Mouse (Mus musculus): ENCODE results near the gene 4931408C20Rik. TPM values are rescaled to one million over a fixed set of nuclear protein-coding genes. Genes with fewer than 3 reads are reported as not detected.

The 4931408C20Rik gene
- polyA plus RNA-seq (2012; rRNA removed; ENCODE audit: low replicate concordance) = not detected in 2 replicates

DNA sequence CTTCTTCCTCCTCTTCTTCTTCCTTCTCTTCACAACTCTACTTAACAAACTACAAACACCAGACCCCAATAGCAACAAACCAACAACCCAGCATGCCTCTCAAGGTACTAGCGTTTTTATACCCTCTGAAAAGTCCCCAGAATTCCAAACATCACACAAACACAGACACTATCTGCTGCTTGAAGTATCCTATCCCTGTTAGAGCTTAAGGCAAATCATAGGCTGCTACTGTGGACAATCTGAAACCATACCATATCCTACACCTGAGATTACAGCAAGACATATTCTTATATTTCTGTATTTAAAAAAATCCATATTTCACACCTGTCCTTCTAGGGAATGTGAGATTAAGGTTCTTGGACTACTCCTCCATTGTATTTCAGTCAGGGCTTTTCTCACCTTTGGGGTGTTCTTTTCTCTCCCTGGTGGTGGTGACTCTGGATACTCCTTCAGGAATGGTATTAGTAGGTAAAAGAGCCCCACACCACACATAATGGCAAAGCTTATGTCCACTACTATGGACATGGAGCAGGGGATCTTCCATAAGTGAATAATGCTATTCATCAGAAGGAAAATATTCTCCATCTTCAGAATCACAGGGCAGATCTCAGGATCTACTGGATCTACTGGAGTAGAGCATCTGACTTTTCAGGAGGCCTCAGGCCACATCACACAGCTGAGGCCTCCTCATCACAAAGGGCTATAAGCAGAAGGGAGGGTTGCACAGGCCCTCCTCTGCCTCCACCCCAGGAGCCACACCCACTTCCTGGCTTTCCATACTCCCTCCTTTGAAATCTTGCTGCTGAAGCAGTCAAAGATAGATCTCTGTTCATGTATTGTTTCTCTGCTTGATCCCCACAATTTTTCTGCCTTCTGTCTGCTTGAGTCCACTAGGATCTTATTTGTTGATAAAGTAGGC lies at the start of gene 4931408C20Rik:
4931408C20Rik (minus strand) TSS at position 619 of the 919 bp plus-strand sequence.

Measured in mammary gland, adult 2 months (tissue).